Mouse (Mus musculus): ENCODE data around the gene Tet2.

- TF ChIP-seq POLR2A (IDR thresholded peaks at IDR 0.05; ENCODE audit: borderline replicate concordance, low read depth, low read length) (no peak), CTCF (IDR thresholded peaks at IDR 0.05; ENCODE audit: low read depth, low read length) (no peak)
These were observed 19.4 kb downstream of the Tet2 start for GRCm38 (mm10) chr3:133525578-133525977.

All from bone marrow macrophage, adult 2 months (primary cell).